Mouse (Mus musculus) forebrain, embryonic 12.5 days (tissue): ENCODE data around the gene Acrbp. TPM values are rescaled to one million over a fixed set of nuclear protein-coding genes. Genes with fewer than 3 reads are reported as not detected.

Experiments
- ATAC-seq: fragments of 200-750 bp; cut with Nextera tagmentation; 2 replicates; pipeline ENCODE4 v1.8.0; 2017; ENCODE audit warnings: moderate TSS enrichment; ENCODE audit not compliant: low FRiP score
- H3K27ac ChIP-seq: fragments of 300-500 bp; sonication (generic); 2 replicates; pipeline ENCODE4 v1.5.1; 2016; ENCODE audit warnings: mild to moderate bottlenecking
- H3K27me3 ChIP-seq: fragments of 300-500 bp; sonication (generic); 2 replicates; pipeline ENCODE4 v1.6.1; 2016; ENCODE audit warnings: mild to moderate bottlenecking
- H3K36me3 ChIP-seq: fragments of 300-500 bp; sonication (generic); replicated peaks from 2 replicates; pipeline ENCODE4 v1.6.1; 2016; ENCODE audit warnings: mild to moderate bottlenecking
- H3K4me1 ChIP-seq: fragments of 300-500 bp; sonication (generic); 2 replicates; pipeline ENCODE4 v1.6.1; 2016
- H3K4me2 ChIP-seq: fragments of 300-500 bp; sonication (generic); 2 replicates; pipeline ENCODE4 v1.6.1; 2016; ENCODE audit warnings: mild to moderate bottlenecking, moderate library complexity
- H3K4me3 ChIP-seq: fragments of 300-500 bp; sonication (generic); replicated peaks from 2 replicates; pipeline ENCODE4 v1.5.1; 2016; ENCODE audit warnings: mild to moderate bottlenecking
- H3K9ac ChIP-seq: fragments of 300-500 bp; sonication (generic); 2 replicates; pipeline ENCODE4 v1.6.1; 2016; ENCODE audit warnings: mild to moderate bottlenecking
- H3K9me3 ChIP-seq: fragments of 300-500 bp; sonication (generic); 2 replicates; pipeline ENCODE4 v1.6.1; 2016
- WGBS: fragments of 180-500 bp; shearing (Covaris S2); methylation state at CpG from one replicate; pipeline ENCODE4 v1.1.7; 2016; 5-methylcytosine and 5-hydroxymethylcytosine counted together
- polyA plus RNA-seq: library from polyadenylated mRNA; unstranded; fragments of >200 nt; fragmentation: Nextera tagmentation; extraction: Ambion mirVana; gene quantifications from 2 replicates; pipeline ENCODE4 v1.2.1, GENCODE M21; 2016

Acrbp gene
- polyA plus RNA-seq, 1 experiment from 2014 or later, result 14.7 TPM

DNA sequence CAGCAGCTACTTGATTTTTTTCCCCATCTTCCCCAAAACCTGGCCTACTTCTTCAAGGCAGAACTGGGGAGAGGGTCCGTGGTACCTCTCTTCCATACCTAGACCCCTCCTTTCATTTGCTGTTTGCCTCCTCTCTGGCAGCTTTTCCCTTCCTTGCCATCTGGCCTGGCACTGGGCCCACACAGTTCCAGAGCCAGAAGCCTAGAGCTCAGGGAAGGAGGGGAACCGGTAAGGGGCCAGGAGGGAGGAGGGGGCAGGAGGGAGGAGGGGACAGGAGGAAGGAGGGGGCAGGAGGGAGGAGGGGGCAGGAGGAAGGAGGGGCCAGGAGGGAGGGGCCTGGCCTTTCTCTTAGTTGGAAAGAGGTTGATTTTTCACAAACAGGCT is 22.4 kb downstream of the Acrbp start:
- Histone ChIP-seq H3K4me2 (no peak overlapping the region), H3K4me3 (no peak overlapping the region), H3K9ac (peak overlapping the region; percentile 29), H3K27ac (peak overlapping the region; percentile 90), H3K36me3 (no peaks in the 10 kb centered on the region), H3K9me3 (no peaks in the 10 kb centered on the region), H3K27me3 (0 out of 2 replicates have a peak, but pooled peaks cover 3% of the 10 kb centered on the region), H3K4me1 (peaks cover 10% of the 10 kb centered on the region)
- peak; percentile 78; the same call in 1 of the 2 replicates for ATAC-seq
- 38% methylated on average over 1 of the region's 2 CpGs for WGBS

DNA sequence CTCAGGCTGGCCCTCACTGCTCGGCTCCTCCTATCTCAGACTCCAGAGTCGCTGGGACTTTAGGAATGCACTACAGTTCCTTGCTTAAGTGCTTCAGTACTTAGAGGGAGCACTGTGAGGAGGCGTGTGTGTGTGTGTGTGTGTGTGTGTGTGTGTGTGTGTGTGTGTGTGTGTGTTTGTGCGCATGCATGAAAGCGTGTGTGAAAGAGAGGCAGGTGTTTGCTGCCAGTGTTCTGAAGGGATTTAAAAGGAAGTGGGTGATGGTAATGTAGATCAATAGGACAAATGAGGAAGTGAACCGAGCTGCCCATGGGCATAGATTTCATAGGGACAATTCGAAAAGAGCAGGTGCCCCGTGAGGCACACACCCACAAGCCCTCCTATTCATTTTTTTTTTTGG is 24.3 kb downstream of the Acrbp start:
- no peaks in the 10 kb centered on the region for H3K36me3 ChIP-seq
- WGBS, result 69% methylated on average over 8 of the region's 8 CpGs
- no peak for ATAC-seq
- H3K27ac ChIP-seq, result no peak overlapping the region
- no peaks in the 10 kb centered on the region for H3K9me3 ChIP-seq
- H3K4me2 ChIP-seq, result no peak overlapping the region
- H3K9ac ChIP-seq, result no peak overlapping the region
- peaks cover 10% of the 10 kb centered on the region for H3K4me1 ChIP-seq
- H3K27me3 ChIP-seq, result peaks cover 6% of the 10 kb centered on the region
- no peak overlapping the region for H3K4me3 ChIP-seq

DNA sequence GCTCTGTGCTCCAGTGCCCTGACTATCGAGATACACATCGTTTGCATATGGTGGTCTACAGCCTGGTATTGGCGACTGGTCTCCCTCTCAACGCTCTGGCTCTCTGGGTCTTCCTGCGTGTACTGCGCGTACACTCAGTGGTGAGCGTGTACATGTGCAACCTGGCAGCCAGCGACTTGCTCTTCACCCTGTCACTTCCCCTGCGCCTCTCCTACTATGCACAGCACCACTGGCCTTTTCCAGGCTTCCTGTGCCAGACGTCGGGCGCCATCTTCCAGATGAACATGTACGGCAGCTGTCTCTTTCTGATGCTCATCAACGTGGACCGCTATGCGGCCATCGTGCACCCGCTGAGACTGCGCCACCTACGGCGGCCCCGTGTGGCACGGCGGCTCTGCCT is 31.9 kb downstream of the Acrbp start:
- Histone ChIP-seq H3K36me3 (no peaks in the 10 kb centered on the region), H3K9me3 (no peaks in the 10 kb centered on the region), H3K4me1 (peaks cover 10% of the 10 kb centered on the region), H3K27ac (peak overlapping the region; percentile 90), H3K4me3 (peak overlapping the region; percentile 42), H3K4me2 (peak overlapping the region; percentile 64), H3K9ac (peak overlapping the region; percentile 59), H3K27me3 (peaks cover 15% of the 10 kb centered on the region)
- no peak; the same call in none of the 2 replicates for ATAC-seq
- 27% methylated on average over 25 of the region's 25 CpGs for WGBS

DNA sequence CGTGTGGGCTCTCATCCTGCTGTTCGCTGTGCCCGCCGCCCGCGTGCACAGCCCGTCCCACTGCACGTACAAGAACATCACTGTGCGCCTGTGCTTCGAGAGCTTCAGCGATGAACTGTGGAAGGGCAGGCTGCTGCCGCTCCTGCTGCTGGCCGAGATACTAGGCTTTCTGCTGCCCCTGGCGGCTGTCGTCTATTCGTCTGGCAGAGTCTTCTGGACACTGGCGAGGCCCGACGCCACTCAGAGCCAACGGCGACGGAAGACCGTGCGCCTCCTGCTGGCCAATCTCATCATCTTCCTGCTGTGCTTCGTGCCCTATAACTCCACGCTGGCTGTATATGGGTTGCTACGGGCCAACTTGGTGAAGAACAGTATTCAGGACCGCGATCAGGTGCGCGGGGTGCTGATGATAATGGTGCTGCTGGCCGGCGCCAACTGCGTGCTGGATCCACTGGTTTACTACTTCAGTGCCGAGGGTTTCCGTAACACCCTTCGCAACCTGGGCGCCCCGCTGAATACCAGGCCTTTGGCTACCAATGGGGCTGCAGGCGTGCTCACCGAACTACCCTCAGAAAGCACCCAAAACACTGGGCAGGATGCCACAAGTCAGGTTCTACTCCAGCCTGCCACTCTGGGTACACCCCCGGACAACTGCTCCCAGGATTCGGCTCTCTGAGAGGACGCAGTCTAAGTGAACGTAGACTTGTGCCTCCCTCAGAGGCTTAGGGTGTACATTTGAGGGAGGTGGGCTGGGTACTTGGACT is 32.5 kb downstream of the Acrbp start:
- peaks cover 15% of the 10 kb centered on the region for H3K27me3 ChIP-seq
- ATAC-seq, result peak; percentile 90
- H3K9ac ChIP-seq, result peak overlapping the region; percentile 59
- peak overlapping the region; percentile 90 for H3K27ac ChIP-seq
- peak overlapping the region; percentile 42 for H3K4me3 ChIP-seq
- H3K9me3 ChIP-seq, result no peaks in the 10 kb centered on the region
- H3K36me3 ChIP-seq, result no peaks in the 10 kb centered on the region
- peak overlapping the region; percentile 64 for H3K4me2 ChIP-seq
- peaks cover 10% of the 10 kb centered on the region for H3K4me1 ChIP-seq
- 23% methylated on average over 45 of the region's 45 CpGs for WGBS

DNA sequence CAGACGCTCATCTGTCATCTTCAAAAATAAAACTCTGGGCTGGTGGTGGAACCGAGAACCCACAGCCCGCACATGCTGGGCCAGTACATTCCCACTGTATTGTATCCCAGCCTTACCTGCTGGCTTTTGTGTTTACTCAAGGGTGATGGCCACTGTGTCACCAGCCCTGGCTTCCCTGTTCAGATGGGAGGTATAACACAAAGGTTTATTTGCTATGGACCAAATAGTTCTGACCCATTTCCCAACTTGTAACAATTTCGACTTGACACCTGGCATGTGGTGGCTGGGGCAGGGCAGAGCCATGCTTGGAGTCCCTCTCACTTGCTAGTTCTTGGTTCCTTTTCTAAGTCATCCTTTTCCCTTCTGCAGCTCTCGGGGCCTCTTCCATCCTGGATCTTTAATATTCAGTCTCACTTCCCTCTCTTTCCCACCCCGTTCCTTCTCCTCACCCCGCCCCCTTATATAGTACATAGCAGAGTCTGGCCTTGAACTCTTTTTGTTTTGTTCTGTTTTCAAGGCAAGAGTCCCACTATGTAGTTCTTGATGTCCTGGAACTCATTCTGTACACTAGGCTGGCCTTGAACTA is 33.4 kb downstream of the Acrbp start:
- no peak overlapping the region for H3K4me2 ChIP-seq
- H3K27me3 ChIP-seq, result peaks cover 15% of the 10 kb centered on the region
- no peaks in the 10 kb centered on the region for H3K36me3 ChIP-seq
- whole genome bisulfite sequencing, result 90% methylated on average over 7 of the region's 7 CpGs
- H3K4me1 ChIP-seq, result peaks cover 10% of the 10 kb centered on the region
- H3K4me3 ChIP-seq, result no peak overlapping the region
- no peak overlapping the region for H3K27ac ChIP-seq
- H3K9ac ChIP-seq, result no peak overlapping the region
- no peaks in the 10 kb centered on the region for H3K9me3 ChIP-seq
- no peak for ATAC-seq

DNA sequence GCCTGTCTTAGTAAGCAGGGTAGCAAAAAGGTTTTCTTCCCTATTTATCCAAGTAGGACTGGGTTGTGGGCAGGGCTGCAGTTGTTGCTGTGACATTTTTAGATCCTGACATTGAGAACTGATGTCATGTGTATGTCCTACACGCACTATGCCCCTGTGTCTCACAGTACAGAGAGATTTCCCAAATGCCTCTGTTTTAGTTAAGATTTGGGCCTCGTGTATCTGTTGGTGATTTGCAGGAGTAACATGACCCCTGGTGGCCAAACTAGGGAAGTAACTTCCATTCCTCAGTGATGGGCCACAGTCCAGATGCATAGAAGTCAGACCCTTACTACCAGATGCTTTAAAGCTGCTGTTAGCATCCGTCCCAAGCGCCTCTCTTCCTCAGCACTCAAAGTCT is 34.9 kb downstream of the Acrbp start:
- peaks cover 10% of the 10 kb centered on the region; the same call in 1 of the 2 replicates for H3K27me3 ChIP-seq
- ATAC-seq, result peak; percentile 5; the same call in 1 of the 2 replicates
- H3K4me3 ChIP-seq, result no peak overlapping the region
- WGBS, result 4% methylated on average over 4 of the region's 4 CpGs
- peaks cover 20% of the 10 kb centered on the region for H3K4me1 ChIP-seq
- no peak overlapping the region for H3K9ac ChIP-seq
- no peaks in the 10 kb centered on the region for H3K36me3 ChIP-seq
- H3K9me3 ChIP-seq, result no peaks in the 10 kb centered on the region
- no peak overlapping the region for H3K4me2 ChIP-seq
- H3K27ac ChIP-seq, result no peak overlapping the region

DNA sequence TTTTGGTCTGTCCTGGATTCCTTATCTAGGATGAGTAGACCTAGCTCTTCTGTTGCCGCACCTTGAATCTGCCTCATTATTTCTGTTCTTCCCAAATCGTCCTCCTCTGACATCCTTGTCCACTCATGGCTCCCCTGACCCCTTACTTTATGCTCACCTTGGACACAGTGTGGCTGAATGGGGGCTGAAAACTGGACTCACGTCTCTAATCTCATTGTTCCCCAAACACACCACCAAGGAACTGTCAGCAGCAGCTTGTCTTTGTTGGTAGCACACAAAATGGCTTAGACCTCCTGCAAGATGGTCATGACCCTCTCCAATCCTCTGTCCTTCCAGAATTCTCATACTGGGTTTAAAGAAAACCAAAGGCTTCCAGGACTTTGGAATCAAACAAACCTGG is 38.4 kb downstream of the Acrbp start:
- H3K4me1 ChIP-seq, result peaks cover 35% of the 10 kb centered on the region

DNA sequence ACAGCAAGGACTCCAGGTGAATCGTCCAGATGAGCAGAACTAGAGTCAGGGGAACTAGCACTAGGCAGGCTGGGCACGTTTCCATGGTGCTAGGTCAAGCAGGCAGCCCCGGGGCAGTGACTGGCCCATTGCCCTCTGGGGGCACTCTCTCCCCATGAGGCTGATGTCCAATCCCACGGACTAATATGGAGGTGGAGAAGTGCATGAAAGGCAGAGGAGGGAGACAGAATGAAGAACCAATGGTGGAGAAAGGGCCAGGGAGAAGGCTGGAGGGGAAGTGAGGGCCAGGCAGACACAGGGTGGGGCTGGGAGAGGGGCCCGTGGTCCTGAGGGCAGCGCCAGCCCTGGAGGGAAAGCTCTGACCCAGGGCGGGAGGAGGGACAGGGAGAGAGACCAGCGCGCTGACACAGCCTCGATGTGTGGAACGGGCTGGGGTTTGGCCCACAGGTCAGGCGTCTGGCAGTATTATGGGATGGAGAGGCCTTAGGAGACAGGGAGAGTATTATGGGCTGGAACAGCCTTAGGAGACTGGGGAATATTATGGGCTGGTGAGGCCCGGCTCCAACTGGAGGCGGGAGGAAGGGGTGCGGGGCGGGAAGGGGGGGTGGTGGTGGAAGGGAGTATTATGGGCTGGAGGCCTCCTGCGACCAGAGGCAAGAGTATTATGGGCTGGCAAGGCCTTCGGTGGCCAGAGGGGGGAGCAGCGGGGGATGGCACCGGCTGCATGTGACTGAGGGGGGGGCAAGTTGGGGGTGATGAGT is 39.3 kb downstream of the Acrbp start:
- Histone ChIP-seq H3K36me3 (no peaks in the 10 kb centered on the region), H3K27ac (peak overlapping the region; percentile 92), H3K9me3 (no peaks in the 10 kb centered on the region), H3K9ac (0 out of 2 replicates have a peak overlapping the region, but pooled peaks have one; percentile 21), H3K27me3 (no peaks in the 10 kb centered on the region), H3K4me1 (peaks cover 35% of the 10 kb centered on the region), H3K4me3 (no peak overlapping the region), H3K4me2 (peak overlapping the region; percentile 50)
- 1% methylated on average over 19 of the region's 20 CpGs for WGBS
- peak; percentile 84 for ATAC-seq

More for the DNA sequence above, 38.4 kb downstream of the Acrbp start:
- Histone ChIP-seq H3K9me3 (no peaks in the 10 kb centered on the region), H3K27me3 (no peaks in the 10 kb centered on the region), H3K9ac (no peak overlapping the region), H3K4me2 (no peak overlapping the region), H3K4me3 (no peak overlapping the region), H3K27ac (peak overlapping the region; percentile 92), H3K36me3 (no peaks in the 10 kb centered on the region)
- ATAC-seq, result no peak
- WGBS, result 76% methylated on average over 3 of the region's 3 CpGs

DNA sequence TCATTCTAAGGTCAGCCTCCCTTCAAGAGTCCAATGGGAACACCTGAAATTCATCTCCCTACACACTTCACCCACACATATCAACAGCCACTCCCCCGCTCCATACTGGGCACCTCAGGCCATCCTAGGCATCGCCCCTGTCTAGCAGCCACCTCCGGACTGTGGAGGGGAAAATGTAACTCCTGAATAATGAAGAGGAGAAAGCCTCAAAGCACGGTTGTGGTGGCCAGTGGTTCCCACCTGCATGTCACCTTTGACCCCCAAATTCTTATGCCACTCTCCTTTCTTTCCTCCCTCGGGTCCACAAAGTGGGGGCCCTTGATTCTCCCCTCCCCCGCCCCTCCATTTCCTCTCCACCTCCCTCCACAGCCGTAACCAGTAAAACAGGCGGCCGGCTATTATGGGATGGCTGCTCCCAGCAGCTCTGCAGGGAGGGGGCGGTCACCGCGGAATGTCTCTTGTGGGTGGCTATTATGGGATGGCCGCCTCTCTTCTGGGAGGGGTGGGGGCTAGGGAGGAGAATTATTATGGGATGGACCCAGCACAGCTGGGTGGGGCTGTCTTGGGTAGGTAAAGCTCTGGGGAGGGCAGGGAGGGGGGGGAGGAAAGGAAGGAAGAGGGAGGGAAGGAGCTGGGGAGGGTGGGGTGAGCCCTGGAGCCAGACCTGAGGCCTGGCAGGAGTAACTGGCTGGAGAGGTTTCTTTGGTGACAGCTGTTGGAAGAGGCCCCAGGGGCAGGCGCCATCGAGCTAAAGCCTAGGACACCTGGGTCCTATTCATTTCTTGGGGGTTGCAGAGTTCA is 40.2 kb downstream of the Acrbp start:
- Histone ChIP-seq H3K9ac (peak overlapping the region; percentile 56), H3K4me2 (peak overlapping the region; percentile 50), H3K27me3 (no peaks in the 10 kb centered on the region), H3K36me3 (no peaks in the 10 kb centered on the region), H3K4me1 (peaks cover 30% of the 10 kb centered on the region), H3K9me3 (no peaks in the 10 kb centered on the region), H3K4me3 (peak overlapping the region; percentile 21), H3K27ac (peak overlapping the region; percentile 92)
- 6% methylated on average over 15 of the region's 15 CpGs for WGBS
- ATAC-seq, result peak; percentile 73

DNA sequence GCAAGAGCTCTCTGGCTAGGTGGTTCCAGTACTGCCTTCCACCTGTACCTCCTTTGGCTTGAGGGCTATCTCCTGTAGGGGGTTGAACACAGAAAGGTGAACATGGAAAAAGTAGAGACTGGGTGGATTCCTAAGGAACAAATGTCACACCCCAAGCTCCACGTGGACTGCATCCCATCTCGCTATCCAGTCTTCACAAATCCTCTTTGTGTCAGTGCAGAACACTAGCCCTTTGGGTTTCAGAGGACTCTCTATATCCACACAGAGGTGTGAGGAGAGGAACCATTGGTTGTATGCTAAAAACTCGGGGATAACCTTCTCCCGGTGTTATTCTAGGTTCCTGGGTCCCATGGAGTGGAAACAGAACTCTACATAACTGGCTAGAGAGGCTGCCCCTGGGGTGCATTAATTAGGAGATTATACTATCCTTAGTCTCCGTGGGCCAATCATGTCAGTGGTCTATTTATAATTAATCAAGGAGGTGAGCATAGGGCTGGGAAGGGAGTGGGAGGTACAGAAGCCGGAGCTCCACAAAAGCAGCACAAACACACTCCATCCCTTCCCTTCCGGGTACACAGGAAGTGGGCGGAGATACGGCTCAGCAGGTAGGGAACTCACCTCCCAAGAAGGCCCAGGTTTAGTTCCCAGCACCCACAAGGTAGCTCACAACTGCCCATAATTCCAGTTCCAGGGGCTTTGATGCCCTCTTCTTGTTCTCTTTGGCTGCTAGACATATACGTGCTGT is 41.0 kb downstream of the Acrbp start:
- Histone ChIP-seq H3K4me2 (peak overlapping the region; percentile 50), H3K27ac (peak overlapping the region; percentile 92), H3K9me3 (no peaks in the 10 kb centered on the region), H3K36me3 (no peaks in the 10 kb centered on the region), H3K4me3 (peak overlapping the region; percentile 21; the same call in 1 of the 2 replicates), H3K27me3 (no peaks in the 10 kb centered on the region), H3K9ac (peak overlapping the region; percentile 56; the same call in 1 of the 2 replicates), H3K4me1 (peaks cover 34% of the 10 kb centered on the region)
- WGBS, result 56% methylated on average over 10 of the region's 10 CpGs
- ATAC-seq, result peak; percentile 15

DNA sequence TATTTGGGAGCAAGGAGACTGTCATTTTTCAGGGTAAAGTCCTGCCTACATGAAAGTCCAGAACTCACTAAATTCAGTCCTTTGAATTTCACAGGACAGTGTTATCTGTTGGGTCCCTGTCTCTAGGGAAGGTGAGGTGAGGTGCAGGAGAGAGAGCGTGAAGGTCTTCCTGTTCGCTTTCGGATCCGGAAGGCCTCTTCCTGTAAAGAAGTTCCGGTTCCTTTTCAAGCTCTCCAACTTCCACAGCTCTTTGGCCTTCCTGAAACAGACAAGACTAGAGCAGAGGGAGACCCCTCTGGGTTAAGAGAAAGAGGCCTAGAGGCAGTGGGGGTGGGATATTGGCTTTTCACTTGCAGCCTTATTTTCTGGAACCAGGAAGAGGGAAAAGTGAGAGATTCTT is 42.9 kb downstream of the Acrbp start:
- Histone ChIP-seq H3K9me3 (no peaks in the 10 kb centered on the region), H3K27me3 (no peaks in the 10 kb centered on the region), H3K4me3 (no peak overlapping the region), H3K4me1 (peaks cover 37% of the 10 kb centered on the region), H3K36me3 (no peaks in the 10 kb centered on the region), H3K9ac (no peak overlapping the region), H3K27ac (no peak overlapping the region), H3K4me2 (no peak overlapping the region)
- no peak for ATAC-seq
- WGBS, result 99% methylated on average over 5 of the region's 5 CpGs
